Mouse (Mus musculus): ENCODE measurements around the gene Ms4a4b.
"Not testable (repeated sequence)": the region's sequence is repeated elsewhere in the genome, so short reads cannot be mapped to it uniquely, and the experiment has no call there.

Ms4a4b gene

GRCm38 (mm10) chr19:11443338-11443737 is at the start of gene Ms4a4b:
TSS of gene Ms4a4b (plus strand) at chr19:11443553.
- DNase-seq (ENCODE audit: low spot score) = no peak

DNA sequence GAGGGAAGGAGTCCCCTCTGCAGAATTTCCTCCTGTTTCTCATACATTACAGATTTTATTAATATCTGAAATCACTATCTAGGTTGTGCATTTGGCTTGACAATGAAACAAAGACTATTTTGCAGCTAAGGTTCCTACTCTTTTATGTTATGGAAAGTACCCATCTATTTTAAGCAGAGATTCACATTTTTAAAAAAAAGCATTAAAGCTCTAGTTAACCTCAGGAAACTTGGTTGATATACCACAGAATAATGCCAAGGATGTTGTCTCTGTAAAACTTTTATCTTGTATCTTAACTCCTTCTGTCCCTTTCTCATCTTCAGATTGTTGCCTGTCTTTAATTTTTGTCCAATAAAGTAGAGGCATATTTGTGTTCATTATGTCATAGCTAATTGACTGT is 47.6 kb upstream of the Ms4a4b start:
- no peak for DNase-seq (ENCODE audit: low spot score)

DNA sequence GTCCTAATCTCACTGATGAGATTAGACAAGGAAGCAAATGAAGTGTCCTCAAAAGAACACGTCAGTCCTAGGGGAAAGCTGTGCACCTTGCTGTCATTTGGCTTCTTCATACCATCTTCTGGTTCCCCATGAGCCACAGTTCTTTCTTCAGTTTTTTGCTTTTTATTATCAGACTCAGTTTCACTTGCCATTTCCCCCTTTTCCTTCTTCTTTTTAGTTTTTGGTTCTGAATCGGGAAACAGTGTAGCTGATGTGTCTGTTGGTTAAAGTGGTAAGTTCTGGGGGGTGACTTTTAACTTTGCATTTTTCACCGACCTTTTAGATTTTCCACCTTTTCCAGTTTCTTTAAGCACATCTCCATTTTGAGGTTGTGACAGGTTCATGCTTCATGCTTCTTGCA is 38.8 kb upstream of the Ms4a4b start, which contains the start of gene Ms4a4c:
Gene Ms4a4c (plus strand): TSS at position 244 of the 400 bp plus-strand sequence.
- DNase-seq (ENCODE audit: low spot score) = no peak

DNA sequence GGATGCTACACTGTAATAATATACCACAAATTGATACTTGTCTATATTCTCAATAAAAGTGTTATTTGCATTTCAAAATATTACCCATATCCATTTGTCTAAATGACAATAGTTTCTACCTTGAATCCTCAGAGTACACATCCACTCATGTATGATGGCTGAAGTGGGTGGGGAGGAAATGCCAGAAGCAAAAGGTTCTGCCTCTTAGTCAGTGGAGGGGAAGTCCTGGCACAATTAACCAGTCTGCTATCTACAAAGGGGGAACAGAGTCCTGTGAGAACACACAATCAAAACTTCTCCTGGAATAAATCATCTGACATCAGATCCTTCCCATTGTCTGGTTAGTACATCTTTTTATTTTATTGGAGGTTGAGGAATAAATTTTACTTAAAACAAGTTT is 35.9 kb upstream of the Ms4a4b start:
- DNase-seq (ENCODE audit: low spot score) = no peak

GRCm38 (mm10) chr19:11408591-11408990 is 34.8 kb upstream of the Ms4a4b start:
- no peak for DNase-seq (ENCODE audit: low spot score)

DNA sequence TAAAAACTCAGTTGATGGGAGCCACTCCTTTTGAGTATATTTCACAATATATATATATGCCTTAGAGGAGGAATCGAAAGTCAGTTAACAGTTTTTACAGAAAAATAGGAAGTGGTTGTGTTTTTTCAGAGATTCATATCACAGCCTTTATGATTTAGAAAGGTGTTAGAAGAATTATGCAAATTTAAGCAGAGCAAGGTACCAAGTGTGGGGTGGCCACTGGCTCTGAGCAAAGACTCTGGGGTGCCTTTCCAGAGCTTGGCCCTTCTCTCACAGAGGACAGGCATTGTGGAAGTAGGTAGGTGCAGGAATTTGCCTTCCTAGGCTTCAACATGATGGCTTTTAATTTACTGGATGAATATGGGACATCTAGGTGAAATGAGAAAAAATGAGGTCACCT is 31.7 kb upstream of the Ms4a4b start:
- DNase-seq (ENCODE audit: low spot score) = no peak

- no peak for DNase-seq (ENCODE audit: low spot score)
Measured at GRCm38 (mm10) chr19:11414084-11414483, 29.3 kb upstream of the Ms4a4b start.

GRCm38 (mm10) chr19:11415581-11415980 is 27.8 kb upstream of the Ms4a4b start:
- DNase-seq (ENCODE audit: low spot score) = no peak

DNA sequence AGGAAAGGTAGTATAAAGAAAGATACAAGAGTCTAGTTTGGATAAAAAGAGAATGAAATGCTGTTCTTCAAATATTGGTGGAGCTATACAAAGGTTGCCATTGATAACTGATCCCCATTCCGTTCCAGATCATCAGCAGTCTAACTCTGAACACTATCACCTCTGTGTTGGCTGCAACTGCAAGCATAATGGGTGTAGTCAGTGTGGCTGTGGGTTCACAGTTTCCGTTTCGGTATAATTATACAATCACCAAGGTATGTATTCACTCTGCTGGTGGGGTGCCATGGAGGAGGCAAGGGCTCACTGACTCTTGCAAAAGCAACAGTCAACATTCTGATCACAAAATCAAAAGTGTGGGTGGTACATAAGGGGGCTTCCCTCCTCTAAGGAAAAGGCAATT is 24.5 kb upstream of the Ms4a4b start:
- DNase-seq (ENCODE audit: low spot score) = not testable (repeated sequence)

DNA sequence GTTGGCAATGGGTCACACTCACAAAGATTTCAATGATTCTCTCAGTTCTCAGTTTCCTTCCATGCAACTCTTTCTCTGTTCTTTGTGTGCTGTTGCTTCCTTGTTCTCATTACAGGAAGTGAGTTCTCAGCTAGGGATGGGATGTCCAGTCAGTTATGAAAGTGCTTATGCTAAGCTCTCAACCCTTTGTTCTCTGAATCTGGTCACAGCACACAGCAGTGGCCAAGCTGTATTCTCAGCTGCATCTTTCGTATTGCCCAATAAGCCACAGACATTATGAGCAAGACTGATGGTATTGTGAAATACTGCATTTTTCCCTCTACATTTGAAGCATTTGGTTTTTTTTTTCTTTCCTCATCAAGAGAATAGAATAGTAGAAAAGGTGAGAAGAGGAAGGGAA is 12.1 kb upstream of the Ms4a4b start:
- DNase-seq (ENCODE audit: low spot score) = not testable (repeated sequence)

- DNase-seq (ENCODE audit: low spot score) = no peak
Measured at GRCm38 (mm10) chr19:11435058-11435834, 8.1 kb upstream of the Ms4a4b start.

GRCm38 (mm10) chr19:11443964-11444363 is 611 bp downstream of the Ms4a4b start:
- DNase-seq (ENCODE audit: low spot score) = no peak

- DNase-seq (ENCODE audit: low spot score) = no peak
Measured at GRCm38 (mm10) chr19:11447238-11447637, 3.9 kb downstream of the Ms4a4b start.

- not testable (repeated sequence) for DNase-seq (ENCODE audit: low spot score)
Measured at GRCm38 (mm10) chr19:11459041-11459440, 15.7 kb downstream of the Ms4a4b start.

DNA sequence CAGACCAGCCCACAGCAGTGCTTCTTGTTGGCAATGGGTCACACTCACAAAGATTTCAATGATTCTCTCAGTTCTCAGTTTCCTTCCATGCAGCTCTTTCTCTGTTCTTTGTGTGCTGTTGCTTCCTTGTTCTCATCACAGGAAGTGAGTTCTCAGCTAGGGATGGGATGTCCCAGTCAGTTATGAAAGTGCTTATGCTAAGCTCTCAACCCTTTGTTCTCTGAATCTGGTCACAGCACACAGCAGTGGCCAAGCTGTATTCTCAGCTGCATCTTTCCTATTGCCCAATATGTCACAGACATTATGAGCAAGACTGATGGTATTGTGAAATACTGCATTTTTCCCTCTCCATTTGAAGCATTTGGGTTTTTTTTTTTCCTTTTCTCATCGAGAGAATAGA is 21.4 kb downstream of the Ms4a4b start:
- not testable (repeated sequence) for DNase-seq (ENCODE audit: low spot score)

GRCm38 (mm10) chr19:11466471-11466870 is 23.1 kb downstream of the Ms4a4b start:
- no peak for DNase-seq (ENCODE audit: low spot score)

DNA sequence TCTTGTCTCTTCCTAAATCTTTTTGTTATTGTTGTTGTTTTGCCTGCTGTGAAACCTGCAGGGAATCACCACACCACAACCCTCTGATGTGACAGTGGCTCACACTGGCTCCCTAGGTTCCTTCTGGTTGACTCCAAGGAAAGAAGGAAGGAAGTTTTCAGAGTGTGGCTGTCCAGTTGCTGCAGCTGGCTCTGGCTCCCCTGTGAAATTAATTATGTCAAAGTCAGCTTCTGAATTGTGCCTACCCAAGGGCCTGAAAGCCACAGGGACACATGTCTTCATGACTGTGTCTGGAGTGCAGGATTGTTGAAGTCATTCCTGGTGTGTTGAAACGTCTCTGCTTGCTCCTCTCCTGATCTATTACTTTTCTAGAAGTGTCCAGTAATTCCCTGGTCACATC is 25.0 kb downstream of the Ms4a4b start:
- DNase-seq (ENCODE audit: low spot score) = not testable (repeated sequence)

DNA sequence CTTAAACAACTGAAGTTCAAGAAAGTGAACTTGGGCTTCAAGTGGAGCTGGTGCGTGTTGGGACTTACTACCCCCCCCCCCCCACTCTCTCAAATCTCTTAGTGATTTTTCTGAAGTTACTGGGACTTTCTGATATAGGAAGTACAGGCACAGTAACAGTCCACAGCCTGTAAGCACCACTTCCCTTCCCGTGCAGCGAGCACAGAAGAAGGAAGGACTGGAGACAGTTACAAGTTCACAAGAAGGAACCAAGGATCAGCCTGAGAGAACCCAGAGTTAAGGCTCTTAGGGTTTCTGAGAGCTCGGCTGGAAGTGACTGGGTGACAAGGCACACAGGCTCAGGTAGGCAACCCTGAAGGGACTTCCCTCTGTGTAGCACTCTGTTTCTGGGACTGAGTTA is 25.9 kb downstream of the Ms4a4b start, which contains the start of gene Ms4a6c:
Gene Ms4a6c (plus strand): TSS at position 152 of the 400 bp plus-strand sequence.
- DNase-seq (ENCODE audit: low spot score) = not testable (repeated sequence)

GRCm38 (mm10) chr19:11479714-11480113 is 36.4 kb downstream of the Ms4a4b start:
- DNase-seq (ENCODE audit: low spot score) = no peak

DNA sequence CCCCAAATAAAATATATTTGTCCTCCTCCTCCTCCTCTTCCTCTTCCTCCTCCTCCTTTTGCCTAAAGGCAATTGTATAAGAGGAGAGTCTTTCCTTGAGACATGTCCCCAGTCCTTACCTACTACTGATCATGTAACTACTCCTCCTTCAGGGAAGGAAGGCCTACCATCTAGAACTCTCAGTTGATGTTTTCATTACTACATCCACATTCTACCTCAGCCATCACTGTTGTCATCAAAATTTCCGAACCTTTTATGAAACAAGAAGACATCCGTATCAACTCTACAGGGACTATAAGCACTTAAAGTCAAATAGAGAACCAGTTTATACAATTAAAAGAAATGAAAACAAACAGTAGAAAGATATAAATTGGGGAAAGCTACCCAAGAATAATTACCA is 39.3 kb downstream of the Ms4a4b start:
- DNase-seq (ENCODE audit: low spot score) = no peak

- no peak for DNase-seq (ENCODE audit: low spot score)
Measured at GRCm38 (mm10) chr19:11483941-11484340, 40.6 kb downstream of the Ms4a4b start.

DNA sequence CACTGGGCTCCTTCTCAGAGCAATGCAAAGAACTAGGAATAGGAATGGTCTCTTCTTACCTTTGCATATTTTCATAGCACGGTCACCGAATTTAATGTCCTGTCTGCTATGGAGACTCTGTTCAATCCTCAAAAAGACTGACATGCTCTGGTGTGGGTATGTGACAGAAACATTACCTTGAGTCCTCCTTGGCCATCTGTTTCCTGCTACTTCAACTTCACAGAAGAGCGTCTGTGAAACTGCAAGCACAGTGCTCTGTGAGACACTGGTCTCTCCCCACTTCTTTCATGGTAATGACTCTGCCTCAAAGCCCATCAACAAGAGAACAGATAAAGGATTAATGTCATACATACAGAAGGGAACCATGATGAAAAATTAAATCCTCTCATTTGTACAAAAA is 41.0 kb downstream of the Ms4a4b start:
- no peak for DNase-seq (ENCODE audit: low spot score)

- no peak for DNase-seq (ENCODE audit: low spot score)
Measured at GRCm38 (mm10) chr19:11485266-11485665, 41.9 kb downstream of the Ms4a4b start.

DNA sequence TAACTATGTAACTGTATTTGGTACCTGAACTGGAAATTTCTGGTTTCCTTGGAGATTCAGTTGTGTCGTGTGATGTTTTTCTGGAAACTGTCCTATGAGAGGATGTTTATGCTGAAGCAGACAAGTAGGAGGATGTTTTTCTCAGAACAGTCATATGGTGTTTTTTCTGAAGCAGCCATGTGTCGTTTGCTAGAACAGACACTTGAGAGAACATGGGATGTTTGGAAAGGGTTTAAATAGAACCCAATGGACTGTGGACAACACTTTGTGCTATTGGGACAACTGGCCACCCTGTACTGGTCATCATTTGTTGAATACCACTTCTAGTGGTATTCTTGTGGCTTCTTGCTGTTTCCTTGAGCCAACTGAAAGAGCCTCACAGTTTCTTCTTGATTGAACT is 42.4 kb downstream of the Ms4a4b start, which contains the start of gene Gm8369:
Gene Gm8369 (plus strand): TSS at position 193 of the 400 bp plus-strand sequence.
- DNase-seq (ENCODE audit: low spot score) = no peak

Measured in ovary, postnatal 36 days (tissue).